Mouse (Mus musculus) induced T-regulatory cell, adult 2 months (primary cell): ENCODE data around the gene Nisch.

Source experiments
- DNase-seq: peaks from one replicate; pipeline ENCODE4 v3.0.0-alpha.2; 2012; ENCODE audit warnings: low read depth

Gene Nisch

DNA sequence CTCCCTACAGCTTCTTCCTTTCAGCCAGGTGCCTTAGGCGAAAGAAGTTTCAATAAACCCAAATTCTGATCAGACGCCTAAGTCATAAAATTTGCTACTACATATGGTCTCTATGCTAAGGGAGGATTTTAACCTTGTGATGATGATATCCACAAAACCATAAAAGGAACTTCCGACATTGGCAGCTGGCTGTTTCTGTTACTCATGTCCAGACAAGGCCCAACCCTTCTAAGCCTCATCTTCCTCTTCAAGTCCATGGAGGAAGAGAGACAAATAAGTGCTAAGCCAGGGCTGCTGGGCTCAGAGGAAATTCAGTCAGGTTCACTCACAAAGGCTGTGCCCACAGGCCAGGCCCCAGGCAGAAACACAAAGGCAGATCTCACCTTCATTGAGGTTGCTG lies 27.4 kb downstream of the Nisch start:
- no peak for DNase-seq

DNA sequence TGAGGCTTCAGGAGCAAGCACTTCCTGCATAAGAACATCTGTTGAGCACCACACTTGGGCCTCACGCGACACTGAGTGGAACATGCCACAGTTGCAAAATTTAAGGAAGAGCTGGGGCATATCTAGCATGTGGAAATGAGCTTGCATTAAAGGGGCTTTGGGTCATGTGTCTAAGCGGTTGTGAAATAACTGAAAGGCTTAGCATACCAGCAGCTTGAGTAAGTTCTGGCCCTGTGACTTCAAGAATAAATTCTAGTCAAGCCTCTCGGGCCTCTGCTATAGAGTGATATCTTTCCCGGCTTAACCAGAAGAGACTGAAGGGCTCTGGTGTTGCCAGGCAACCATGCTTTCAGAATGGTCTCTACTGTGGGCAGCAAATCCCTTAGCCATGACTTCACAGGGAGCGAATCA lies 28.0 kb downstream of the Nisch start:
- DNase-seq = no peak

DNA sequence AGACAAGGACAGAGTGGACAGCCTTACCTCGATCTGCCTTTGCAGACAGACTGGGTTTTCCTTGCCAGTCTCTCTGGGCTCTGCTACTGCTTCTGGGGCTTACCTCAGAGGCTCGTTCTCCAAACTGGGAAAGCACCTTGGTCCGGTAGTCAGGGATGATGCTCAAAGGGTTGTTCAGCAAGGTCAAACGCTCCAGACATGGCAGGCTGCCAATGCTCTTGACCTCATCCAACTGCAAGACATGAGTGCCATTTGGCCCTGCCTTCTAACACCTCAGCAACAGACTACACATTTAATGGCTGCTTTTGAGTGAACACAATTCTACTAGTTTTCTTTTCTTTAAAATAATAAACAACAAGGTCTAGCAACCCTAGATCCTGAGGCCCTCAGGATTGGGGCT lies 30.1 kb downstream of the Nisch start:
- no peak for DNase-seq

DNA sequence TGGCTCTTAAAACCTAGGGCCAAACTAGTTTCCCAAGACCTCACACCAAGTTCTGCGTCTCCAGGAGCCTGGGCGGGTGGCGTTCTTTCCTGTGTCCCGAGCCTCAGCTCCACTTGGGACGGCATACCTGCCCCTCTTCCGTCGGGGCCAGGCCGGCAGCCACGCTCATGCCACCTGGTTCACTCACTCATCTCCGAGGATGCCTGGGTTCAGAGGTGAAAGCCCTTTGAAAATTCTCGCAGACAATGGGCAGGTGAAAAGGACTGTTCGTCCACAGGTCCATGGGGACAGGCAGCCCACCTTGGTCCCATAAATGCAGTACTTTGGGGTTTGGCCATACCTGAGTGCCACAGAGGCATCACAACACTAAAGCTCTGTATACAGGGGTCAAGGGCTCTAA lies 32.6 kb downstream of the Nisch start:
- DNase-seq = no peak

DNA sequence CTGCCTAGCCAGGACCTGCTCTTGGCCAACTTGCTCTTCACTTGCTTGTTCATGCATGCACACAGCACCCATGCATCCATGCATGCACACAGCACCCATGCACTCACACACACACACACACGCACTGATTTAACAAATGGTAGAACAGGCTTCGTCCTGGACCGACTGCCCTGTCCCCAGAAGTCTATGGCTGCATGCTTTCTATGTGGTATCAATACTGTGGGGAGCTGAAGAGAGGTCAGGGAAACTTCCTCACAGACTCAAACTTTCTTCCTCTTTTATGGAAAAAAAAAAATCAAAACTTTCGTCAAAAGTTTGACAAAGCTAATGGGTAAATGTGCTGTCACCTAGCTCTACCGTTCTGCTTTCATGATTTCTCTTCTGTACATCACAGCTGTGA lies 33.2 kb downstream of the Nisch start:
- DNase-seq = no peak

DNA sequence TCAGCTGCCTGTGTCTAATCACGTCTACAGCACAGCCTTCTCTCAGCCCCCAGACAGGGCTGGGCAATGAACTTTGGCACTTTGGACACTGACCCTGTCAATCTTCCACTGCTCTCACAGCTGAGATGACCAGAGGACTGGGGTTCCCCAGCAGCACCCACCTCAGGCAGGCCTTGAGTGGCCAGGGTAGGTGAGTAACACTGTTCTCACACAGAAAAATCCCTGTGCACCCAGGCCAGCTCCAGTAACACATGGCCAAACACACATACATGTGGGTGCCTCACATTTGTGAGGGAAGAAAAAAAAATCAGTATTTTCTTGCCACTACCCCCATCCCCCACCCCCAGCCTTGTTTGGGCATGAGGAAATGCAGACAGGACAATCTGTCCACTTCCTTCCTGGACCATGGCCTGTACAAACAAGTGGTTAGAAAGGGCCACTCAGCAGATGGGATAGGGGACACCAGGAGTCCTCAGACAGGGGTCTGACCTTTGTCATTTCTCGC lies 33.9 kb downstream of the Nisch start:
- no peak for DNase-seq

DNA sequence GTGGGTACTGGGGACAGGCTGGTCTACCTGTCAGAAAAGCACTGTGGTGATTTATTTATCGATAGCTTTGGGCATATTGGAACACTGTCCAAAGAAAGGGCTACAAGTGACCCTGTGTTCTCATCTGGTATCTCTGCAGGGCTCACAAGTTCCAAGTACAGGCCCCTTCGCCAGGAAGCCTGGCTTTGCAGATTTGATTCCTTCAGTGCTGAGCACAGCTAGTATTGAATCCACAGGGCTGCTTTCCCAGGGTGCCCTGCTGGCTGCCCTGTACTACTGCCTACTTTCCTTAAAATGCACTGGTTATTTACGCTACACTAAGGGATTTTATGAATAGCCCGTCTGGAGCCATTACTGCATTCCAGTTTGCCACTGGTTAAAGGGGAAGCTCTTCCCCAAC lies 35.2 kb downstream of the Nisch start:
- no peak for DNase-seq

DNA sequence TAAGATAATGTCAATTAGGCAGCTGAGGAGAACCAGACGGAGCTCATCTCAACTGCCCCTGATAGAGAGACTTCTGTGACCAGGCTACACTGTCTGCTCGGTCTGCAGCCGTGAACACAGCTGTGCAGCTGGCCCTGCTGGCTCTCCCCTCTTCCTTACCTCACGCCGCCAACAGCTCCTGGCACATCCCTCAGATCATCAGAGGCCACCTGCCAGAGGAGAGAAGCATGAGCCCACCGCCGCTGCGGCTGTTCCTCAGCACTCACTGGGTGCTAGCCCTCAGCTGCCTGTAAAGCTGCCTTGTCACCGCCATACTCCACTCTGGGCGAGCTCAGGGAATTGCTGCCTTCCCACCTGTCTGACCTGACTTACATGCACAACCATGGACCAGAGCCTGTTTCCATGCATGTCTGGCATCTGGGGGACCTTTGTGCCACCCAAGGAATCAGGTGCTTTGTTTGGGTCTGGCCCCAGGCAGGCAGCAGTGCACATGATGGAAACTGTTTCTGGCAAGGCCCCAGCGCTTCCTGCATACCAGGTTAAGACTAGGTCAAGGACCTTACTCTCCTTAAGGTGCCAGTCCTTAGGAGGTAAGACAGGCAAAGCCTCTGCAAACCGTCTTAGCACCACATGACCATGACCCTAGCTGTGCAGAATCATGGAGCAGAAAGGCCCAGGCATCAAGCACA lies 36.9 kb downstream of the Nisch start:
- no peak for DNase-seq

DNA sequence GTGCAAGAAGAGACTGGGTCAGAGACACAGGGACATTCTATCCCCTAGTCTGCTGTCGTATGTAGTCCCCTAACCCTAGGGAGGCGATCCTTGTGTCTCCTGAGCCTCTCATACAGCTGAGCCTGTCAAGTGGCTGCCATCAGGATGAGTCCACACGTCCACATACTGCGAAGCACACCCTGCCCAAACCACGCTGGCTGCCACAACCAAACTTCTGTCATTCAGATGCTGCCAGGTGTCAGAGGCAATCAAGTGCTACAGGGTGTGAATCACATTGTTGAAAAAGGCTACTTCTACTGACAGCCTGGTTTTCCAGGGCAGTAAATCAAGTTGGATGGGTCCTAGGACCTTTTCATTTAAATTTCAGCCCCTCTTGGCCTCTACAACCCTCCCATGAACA lies 39.0 kb downstream of the Nisch start:
- DNase-seq = no peak

DNA sequence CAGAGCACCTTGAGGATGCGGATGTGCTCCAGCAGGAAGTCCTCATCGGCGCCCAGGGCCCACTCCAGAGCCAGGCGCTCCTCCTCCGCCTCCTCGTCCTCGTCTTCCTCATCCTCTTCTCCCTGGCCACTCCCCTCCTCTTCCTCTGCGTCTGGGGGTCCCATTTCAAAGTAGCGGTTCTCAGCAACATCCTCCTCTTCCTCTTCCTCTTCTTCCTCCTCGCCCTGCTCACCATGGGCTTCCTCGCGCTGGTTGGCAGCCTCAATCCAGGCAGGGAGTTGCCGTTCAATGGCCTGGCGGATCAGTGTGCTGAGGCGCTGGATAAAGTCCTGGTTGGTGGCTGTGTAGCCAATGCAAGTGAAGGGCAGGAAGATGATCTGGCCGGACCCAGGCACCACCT lies 39.5 kb downstream of the Nisch start:
- DNase-seq = no peak

DNA sequence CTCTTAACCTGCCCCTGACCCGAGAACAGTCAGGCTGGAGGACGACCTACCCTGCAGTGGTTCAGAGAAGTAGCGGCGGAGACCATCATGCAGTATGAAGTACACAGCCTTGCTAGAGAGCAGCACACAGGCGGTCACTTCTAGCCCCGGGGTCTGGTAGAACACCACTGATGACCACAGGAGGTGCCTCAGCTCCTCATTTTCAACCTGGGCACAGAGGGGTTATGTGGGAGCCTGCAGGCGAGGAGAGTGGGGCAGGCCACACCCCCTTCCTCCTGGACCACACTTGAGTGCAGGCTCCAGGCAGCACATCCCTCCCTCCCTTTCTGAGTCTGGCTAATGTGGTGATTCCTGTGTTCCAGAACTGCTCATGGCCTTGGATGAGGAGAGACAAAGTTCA lies 43.2 kb downstream of the Nisch start:
- no peak for DNase-seq

DNA sequence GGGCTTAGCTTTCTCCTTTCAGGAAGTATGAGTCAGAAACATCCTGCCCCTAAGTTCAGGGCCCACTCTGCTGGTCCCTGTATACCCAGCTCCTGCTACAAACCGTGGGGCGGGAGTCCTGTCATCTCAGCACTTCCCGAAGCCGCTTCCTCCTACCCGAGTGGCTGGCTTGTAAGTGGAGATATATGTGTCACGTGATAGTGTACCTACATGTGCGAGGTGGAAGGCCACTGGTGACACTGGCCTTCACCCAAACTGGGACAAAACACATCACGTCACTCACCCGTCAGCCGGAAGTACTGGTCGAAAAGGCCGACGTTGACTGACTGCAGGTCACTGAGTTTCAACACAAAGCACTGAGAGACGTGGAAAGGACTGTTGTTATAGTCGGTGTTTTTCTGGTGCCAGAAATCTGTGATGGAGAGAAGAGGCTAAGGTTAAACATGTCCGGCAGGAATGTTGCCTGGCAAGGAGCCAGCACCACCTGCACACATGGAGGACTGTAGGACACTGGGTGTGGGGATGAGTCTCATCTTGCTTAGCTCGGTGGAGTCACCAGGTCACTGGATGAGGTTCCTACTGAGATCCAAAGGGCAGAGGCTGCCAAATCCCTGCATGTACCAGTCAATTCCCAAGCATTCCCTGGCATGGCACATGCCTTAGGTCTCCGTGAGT lies 43.8 kb downstream of the Nisch start:
- DNase-seq = no peak

DNA sequence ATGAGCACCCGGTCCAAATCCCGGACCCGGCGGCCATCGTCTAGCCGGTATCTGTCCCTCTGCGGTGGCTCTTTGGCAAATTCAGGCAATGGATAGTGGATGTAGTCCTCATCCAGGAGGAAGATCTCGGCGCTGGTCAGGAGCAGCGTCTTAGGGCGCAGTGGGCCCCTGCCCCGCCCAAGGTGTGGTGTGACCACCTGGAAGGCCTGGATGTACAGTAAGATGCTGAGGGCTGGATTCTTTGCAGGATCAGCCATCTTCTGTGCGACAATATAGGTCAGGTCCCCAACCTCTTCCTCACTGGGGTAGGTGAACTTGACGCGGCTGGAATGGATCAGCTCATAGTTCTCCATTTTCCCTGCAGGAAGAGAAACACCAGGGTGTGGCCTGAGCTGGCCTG lies 44.9 kb downstream of the Nisch start:
- DNase-seq = no peak

DNA sequence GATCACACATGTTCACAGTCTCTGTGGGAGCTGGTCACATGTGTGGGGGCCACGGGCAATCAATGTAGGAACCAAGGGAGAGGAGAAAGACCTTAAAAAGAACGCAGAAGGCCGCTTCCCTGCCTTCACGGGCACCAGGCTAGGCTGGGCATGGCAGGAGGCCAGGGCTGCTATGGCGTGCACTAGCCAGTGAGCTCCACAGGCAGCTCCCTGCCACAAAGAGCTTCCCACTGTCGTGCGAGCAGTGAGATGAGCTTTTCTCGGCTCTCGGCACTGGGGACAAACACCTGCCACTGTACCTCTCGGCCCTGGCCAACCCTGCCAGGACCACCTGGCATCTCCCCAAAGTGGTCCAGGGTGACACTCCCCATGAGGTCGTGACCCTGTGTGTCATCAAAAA lies 45.4 kb downstream of the Nisch start:
- DNase-seq = no peak

DNA sequence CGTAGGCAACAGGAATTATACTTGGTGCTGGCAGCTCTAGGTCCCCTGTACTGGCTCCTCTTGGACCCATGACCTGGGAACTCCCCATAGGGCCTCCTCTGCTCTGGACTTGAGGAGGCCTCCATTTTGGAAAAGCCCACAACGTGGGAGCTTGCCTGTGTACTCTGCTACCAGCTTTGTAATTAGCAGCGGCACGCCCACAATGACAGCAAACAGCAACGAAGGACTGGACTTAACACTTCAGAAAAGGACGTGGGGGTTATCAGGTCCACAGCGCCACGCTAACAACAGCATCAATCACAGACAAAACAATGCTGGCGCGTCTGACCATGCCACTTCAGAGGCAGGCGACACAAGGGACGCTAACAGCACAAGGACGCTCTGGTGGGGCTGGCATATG lies 45.8 kb downstream of the Nisch start:
- DNase-seq = no peak

DNA sequence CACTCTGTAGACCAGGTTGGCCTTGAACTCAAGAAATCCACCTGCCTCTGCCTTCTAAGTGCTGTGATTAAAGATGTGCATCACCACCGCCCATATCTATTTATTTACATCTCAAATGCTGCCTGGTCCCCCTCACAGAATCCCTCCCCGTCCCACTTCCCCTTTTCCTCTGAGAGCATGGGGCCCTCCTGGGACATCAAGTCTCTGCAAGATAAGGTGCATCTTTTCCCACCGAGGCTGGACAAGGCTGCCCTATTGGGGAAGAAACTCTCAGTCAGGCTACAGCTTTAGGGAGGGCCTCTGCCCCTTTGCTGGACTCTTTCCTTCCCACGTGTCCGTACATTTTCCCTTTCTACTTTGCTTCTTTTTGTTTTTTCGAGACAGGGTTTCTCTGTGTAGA lies 47.2 kb downstream of the Nisch start:
- DNase-seq = no peak

DNA sequence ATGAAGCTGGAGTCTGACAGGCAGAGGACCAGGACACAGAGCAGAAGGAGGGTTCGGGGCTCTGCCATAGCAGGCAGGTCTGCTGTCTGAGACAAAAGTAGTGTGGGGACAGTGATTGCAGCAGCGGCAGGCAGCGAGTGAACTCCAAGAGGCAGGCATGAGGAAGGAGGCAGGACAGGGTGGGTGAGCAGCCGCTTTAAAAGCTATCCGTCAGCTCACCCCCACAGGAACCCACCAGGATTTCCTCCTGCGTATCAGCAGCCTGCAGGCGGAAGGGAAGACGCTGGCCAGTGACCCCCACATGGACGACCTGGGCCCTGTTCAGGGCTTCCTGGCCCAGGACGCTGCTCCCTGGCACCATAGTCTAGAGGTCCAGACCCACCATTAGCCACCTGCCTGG lies 48.3 kb downstream of the Nisch start, which contains the start of gene Stab1:
Gene Stab1, minus strand, starts transcription at position 217 of the 400 bp plus-strand sequence.
- no peak for DNase-seq

DNA sequence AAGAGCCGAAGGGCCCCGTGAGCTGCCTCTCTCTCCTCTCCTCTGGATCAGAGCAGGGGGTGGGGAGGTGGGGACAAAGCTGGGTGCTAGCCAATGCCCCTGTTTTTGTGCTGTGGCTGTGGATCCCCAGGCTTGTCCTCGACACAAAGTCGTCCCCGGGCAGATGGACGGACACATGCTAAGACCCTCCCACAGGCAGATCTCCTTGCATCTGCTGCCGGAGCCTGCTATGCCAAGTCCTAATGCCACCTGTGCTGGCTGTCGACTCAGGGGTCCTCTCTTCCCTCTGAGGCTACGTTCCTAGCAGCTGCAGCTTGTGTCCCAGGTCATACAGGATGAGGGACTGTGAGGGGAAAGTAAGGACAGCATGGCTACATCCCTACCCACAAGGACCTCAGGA lies 49.9 kb downstream of the Nisch start:
- no peak for DNase-seq

DNA sequence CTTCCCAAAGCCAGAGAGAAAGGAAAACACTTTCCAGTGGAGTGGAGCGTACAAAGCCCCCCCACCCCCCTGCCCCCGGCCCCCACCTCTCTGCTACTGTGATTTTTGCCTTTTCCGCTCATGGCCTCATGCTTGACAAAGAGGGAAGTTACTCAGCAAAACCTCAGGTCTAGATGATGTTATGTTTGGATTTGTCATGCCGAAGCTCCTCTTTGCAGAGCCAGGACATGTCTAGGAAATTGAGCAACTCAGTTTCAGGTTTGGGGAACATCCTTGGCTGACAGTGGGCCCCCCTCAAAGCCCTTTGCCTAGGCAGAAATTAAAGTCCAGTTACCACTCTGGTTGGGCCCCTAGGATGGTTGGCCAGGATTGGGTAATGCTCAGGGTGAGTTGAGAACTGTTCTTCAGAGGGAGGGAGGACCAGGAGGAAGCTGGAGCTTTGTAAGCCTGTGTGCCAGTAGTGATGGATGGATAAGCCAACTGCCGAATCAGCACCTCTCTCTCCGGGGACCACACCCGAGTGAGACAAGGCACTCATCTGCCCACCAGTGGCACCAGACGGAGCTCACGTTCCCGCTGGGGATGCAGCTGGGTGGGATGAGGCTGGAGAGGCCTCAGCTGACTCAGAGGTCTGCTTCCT lies 50.6 kb downstream of the Nisch start:
- DNase-seq = no peak

DNA sequence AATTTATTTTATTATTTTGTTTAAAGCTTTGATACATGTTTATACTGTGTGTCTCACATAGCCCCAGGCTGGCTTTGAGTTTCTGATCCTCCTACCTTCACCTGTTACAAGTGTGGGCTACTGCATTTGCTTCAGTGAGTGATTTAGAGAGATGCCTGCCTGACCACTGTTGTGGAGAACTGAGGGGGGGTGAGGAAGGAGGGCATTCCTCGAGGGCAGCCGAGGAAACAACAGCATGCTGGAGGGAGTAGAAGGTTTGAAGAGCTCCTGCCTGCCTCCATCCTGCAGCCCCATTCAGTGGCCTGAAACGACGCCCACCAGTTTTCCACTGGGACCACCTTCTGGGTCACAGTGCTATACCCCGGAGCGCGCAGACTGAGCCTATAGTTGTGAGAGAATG lies 51.3 kb downstream of the Nisch start:
- DNase-seq = no peak

DNA sequence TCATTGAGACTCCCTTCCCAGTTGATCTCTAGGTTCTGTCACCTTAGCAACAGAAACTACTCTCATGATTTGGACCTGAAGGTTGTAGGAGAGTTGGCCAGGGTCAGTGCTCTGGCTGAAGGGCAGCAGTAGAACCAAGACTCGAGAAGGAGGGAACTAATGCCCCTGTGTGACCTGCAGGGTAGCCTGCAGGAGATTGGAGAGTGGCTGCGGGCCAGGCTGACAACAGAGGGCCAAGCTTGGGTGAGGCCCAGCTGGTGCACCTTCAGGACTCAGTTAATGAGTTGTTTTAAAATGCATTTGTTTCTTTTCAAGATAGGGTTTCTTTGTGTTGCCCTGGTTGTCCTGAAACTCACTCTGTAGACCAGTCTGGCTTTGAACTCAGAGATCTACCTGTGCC lies 51.7 kb downstream of the Nisch start:
- no peak for DNase-seq

DNA sequence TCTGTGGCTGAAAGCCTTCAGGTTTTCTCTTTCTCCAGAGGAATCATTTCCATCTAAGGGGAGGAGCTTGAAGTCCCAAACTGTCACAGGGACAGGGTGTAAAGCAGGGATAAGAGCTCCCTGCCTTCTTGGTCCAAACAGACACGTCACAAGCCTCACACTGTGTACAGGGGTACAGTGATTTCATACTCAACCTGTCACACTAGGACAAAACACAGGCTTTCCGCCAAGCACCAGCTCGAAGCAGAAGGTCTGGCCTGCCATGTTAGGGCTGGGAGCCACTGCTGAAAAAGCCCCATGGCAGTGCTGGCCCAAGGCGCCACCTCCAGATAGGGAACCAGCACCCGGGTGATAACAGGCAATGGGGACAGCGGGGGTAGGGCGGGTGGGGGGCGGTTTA lies 52.7 kb downstream of the Nisch start:
- DNase-seq = no peak

DNA sequence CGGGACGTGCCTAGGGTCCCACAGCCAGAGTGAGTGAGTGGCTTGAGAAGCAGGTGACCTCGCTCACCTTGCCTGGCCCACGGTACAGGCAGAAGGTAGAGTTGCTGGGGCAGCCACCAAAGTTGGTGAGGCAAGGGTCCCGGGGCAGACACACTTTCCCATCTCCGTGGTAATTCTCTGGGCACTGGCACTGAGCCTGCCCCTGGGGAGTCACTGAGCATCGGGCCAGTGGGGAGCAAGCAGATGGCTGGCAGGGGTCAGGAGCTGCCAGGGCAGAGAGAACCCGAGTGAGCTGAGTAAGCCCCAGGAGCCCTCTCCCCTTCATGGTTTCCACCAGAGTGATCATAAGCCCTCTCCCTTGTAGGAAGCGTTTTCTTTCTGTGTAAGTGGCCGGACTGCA lies 55.1 kb downstream of the Nisch start:
- DNase-seq = no peak
